Mouse (Mus musculus) myocyte (in vitro differentiated cells): ENCODE results near the gene Nol3. TPM values are rescaled to one million over a fixed set of nuclear protein-coding genes. Genes with fewer than 3 reads are reported as not detected.
A peak's percentile ranks its signal among the peaks of the same experiment; 100 is the strongest.

Source experiments
- H3K27me3 ChIP-seq: one replicate; pipeline ENCODE4 v1.6.1; 2011; ENCODE audit not compliant: control insufficient read depth, insufficient read depth, insufficient read length
- H3K36me3 ChIP-seq: one replicate; pipeline ENCODE4 v1.6.1; 2011; ENCODE audit not compliant: control insufficient read depth, insufficient read depth
- H3K4me2 ChIP-seq: one replicate; pipeline ENCODE4 v1.6.1; 2011; ENCODE audit warnings: low read depth, control low read depth
- H3K4me3 ChIP-seq: one replicate; pipeline ENCODE4 v1.5.1; 2011; ENCODE audit warnings: mild to moderate bottlenecking, control low read depth, moderate library complexity
- H3K79me2 ChIP-seq: one replicate; pipeline ENCODE4 v1.6.1; 2011; ENCODE audit not compliant: control insufficient read depth, insufficient read depth
- H3ac ChIP-seq: one replicate; pipeline ENCODE4 v1.6.1; 2011; ENCODE audit not compliant: control insufficient read depth, insufficient read length
- CEBPB ChIP-seq: IDR thresholded peaks from 2 replicates; pipeline ENCODE4 v1.6.1; 2011; ENCODE audit warnings: mild to moderate bottlenecking, moderate library complexity; ENCODE audit not compliant: poor library complexity, insufficient read depth, severe bottlenecking
- E2F4 ChIP-seq: IDR thresholded peaks from one replicate; pipeline ENCODE4 v1.6.1; 2011; ENCODE audit warnings: mild to moderate bottlenecking, control low read depth, moderate library complexity; ENCODE audit not compliant: insufficient read depth
- MAX ChIP-seq: IDR thresholded peaks from one replicate; pipeline ENCODE4 v1.6.1; 2011; ENCODE audit warnings: low read depth, mild to moderate bottlenecking, control low read depth
- MYOD1 ChIP-seq, 3 experiments: IDR thresholded peaks; one replicate each; pipeline ENCODE4 v1.6.1; 2011; ENCODE audit warnings: control low read depth in 2 of 3, low read depth in 2 of 3, mild to moderate bottlenecking in 2 of 3, moderate library complexity in 1 of 3; ENCODE audit not compliant: insufficient read length in 2 of 3, control insufficient read depth in 1 of 3
- MYOG ChIP-seq, 3 experiments: IDR thresholded peaks; one replicate each; pipeline ENCODE4 v1.6.1; 2011; ENCODE audit warnings: control low read depth in 2 of 3, low read depth in 2 of 3, mild to moderate bottlenecking in 2 of 3; ENCODE audit not compliant: insufficient read length in 2 of 3, control insufficient read depth in 1 of 3, insufficient read depth in 1 of 3
- POLR2A ChIP-seq: IDR thresholded peaks from one replicate; pipeline ENCODE4 v1.6.1; 2011; ENCODE audit warnings: low read depth, mild to moderate bottlenecking, control low read depth, moderate library complexity; ENCODE audit not compliant: insufficient read length
- POLR2AphosphoS2 ChIP-seq: IDR thresholded peaks from one replicate; pipeline ENCODE4 v1.6.1; 2011; ENCODE audit warnings: low read depth, control low read depth; ENCODE audit not compliant: insufficient read length
- REST ChIP-seq: IDR thresholded peaks from one replicate; pipeline ENCODE4 v1.6.1; 2011; ENCODE audit warnings: mild to moderate bottlenecking, control low read depth, moderate library complexity; ENCODE audit not compliant: insufficient read depth, insufficient read length
- SRF ChIP-seq: IDR thresholded peaks from one replicate; pipeline ENCODE4 v1.6.1; 2011; ENCODE audit warnings: low read depth; ENCODE audit not compliant: control insufficient read depth, insufficient read length
- TCF12 ChIP-seq: IDR thresholded peaks from one replicate; pipeline ENCODE4 v1.6.1; 2011; ENCODE audit warnings: mild to moderate bottlenecking, control low read depth; ENCODE audit not compliant: poor library complexity, insufficient read depth, severe bottlenecking
- TCF3 ChIP-seq: IDR thresholded peaks from one replicate; pipeline ENCODE4 v1.6.1; 2011; ENCODE audit warnings: low read depth, control low read depth; ENCODE audit not compliant: insufficient read length
- USF1 ChIP-seq: IDR thresholded peaks from one replicate; pipeline ENCODE4 v1.6.1; 2011; ENCODE audit warnings: low read depth, mild to moderate bottlenecking, control low read depth, moderate library complexity
- polyA plus RNA-seq: library from polyadenylated mRNA; unstranded; fragments of >200 nt; fragmentation: generic; extraction: Trizol; gene quantifications from one replicate; pipeline ENCODE4 v1.2.1, GENCODE M21; 2012; ENCODE audit warnings: missing spikeins

Gene Nol3
- polyA plus RNA-seq, 1 experiment: 23.2 TPM

DNA sequence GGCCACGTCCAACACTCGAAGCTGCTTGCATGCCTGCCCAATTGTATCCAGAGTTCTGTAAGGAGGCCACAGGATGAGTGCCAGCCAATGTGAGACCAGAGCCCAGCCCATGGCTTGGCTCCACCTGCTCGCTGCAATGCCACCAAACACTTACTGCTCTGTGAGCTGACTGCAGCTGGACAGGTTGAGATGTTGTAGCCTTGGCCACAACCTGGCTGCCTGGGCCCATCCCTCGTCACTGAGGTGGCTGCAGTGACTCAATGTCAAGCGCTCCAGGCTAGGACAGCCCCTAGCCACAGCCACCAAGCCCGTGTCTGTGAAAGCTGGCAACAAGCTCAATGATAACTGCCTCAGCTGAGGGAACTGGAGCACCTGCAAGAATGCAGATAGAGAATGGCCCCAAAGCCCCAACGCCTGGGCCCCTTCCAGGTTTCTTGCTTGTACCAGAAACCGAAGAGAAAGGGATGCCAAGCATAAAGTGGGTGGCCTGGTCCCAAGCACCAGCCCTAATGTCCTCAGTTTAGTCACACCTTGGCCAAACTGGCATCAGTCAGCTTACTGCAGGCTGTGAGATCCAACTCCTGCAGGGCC, 37.0 kb downstream of the Nol3 start:
- Histone ChIP-seq H3ac (no peak overlapping the region), H3K79me2 (no peaks in the 10 kb centered on the region), H3K27me3 (no peaks in the 10 kb centered on the region), H3K4me2 (no peak overlapping the region), H3K4me3 (no peak overlapping the region), H3K36me3 (peaks cover 56% of the 10 kb centered on the region)
- TF ChIP-seq REST: no peak
- peak in 1 of 3 experiments; percentile 2 for TF ChIP-seq MYOG (IDR thresholded peaks at IDR 0.05; ENCODE audit: control insufficient read depth in 1 of 3, insufficient read depth in 1 of 3, insufficient read length in 2 of 3, low read depth in 2 of 3)

DNA sequence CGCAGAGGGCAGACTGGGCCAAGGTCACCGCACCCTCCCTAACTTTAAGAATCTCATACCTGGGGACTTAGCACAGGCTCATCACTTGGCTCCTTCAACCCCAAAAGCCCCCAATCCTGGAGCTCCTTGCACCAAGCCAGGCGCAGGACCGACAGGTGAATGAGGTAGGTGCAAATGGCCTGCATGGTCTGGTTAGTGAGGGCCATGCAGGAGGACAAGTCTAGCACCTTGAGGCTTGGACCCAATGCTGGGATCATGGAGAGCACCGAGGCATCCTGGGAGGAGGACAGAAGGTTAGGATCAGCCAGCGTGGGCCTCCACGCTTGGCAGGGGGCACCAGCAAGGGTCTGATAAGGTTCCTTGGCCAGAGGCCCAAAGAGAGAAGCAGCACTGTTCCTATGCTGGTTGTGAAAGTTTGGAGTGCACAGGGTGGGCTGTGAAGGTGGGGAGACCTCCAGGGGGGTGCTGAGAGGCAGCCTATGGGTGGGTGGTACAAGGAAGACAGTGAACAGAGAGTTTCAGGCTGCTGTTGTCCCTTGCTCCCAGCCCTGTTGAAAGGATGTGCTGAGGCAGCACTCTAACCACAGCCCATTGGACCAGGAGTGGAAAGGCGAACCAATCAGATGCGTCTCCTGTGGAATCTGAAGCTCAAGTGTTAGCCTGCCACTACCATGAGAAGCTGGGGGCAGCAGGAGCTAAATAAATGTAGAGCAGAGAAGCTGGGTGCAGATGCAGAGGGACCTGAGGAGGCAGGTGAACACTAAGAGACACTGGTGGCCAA, 37.9 kb downstream of the Nol3 start:
- TF ChIP-seq MYOG (IDR thresholded peaks at IDR 0.05; ENCODE audit: control insufficient read depth in 1 of 3, insufficient read depth in 1 of 3, insufficient read length in 2 of 3, low read depth in 2 of 3): no peak
- TF ChIP-seq POLR2AphosphoS2: peak; percentile 26
- Histone ChIP-seq H3K79me2 (no peaks in the 10 kb centered on the region), H3K36me3 (peaks cover 52% of the 10 kb centered on the region), H3K4me2 (no peak overlapping the region), H3ac (no peak overlapping the region), H3K27me3 (no peaks in the 10 kb centered on the region), H3K4me3 (no peak overlapping the region)

DNA sequence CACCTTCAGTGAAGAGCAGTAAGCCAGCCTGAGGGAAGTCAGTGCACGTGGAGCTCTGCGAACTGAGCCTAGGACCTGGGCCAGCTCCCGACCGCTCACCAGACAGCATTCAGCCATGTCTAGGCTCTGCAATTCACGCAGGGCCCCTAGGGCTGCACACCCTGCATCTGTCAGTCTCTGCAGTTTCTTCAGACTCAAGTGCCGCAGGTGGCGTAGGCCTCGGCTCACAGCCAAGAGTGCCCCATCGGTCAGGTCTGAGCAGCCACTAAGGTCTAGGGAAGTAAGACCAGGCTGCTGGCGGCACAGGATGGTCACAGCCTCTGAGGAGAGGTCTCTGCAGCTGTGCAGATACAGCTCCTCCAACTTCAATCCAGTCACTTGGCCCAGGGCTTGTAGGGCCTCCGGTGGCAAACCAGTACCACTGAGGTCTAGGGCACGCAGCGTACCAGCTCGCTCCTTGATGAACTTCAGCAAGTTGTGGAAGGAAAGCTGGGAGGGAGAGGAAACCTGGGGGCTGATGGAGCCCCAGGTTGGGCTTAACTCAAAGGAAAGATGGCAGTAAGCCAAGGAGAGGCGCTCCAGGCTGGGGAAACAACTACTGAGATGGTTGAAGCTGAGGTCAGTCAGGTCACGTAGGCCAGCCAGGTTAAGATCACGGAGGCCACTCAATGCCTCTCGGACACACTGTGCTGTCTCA, 39.3 kb downstream of the Nol3 start:
- H3K27me3 ChIP-seq: no peaks in the 10 kb centered on the region
- H3ac ChIP-seq: no peak overlapping the region
- H3K4me3 ChIP-seq: no peak overlapping the region
- TF ChIP-seq POLR2A (peak; percentile 9), POLR2AphosphoS2 (peak; percentile 48), SRF (no peak), CEBPB (no peak)
- H3K79me2 ChIP-seq: no peaks in the 10 kb centered on the region
- H3K4me2 ChIP-seq: no peak overlapping the region
- peaks cover 45% of the 10 kb centered on the region for H3K36me3 ChIP-seq

GRCm38 (mm10) chr8:105317941-105318340, 42.0 kb downstream of the Nol3 start:
- Histone ChIP-seq H3K4me3 (no peak overlapping the region), H3K4me2 (peak overlapping the region; percentile 26), H3ac (no peak overlapping the region), H3K27me3 (no peaks in the 10 kb centered on the region), H3K36me3 (peaks cover 39% of the 10 kb centered on the region), H3K79me2 (no peaks in the 10 kb centered on the region)
- no peak for TF ChIP-seq CEBPB
- no peak for TF ChIP-seq SRF
- TF ChIP-seq MYOD1 (IDR thresholded peaks at IDR 0.05; ENCODE audit: control insufficient read depth in 1 of 3, insufficient read length in 2 of 3, low read depth in 2 of 3): peak; percentile 58 to 83 (median 70)
- peak; percentile 39 to 91 (median 85) for TF ChIP-seq MYOG (IDR thresholded peaks at IDR 0.05; ENCODE audit: control insufficient read depth in 1 of 3, insufficient read depth in 1 of 3, insufficient read length in 2 of 3, low read depth in 2 of 3)

DNA sequence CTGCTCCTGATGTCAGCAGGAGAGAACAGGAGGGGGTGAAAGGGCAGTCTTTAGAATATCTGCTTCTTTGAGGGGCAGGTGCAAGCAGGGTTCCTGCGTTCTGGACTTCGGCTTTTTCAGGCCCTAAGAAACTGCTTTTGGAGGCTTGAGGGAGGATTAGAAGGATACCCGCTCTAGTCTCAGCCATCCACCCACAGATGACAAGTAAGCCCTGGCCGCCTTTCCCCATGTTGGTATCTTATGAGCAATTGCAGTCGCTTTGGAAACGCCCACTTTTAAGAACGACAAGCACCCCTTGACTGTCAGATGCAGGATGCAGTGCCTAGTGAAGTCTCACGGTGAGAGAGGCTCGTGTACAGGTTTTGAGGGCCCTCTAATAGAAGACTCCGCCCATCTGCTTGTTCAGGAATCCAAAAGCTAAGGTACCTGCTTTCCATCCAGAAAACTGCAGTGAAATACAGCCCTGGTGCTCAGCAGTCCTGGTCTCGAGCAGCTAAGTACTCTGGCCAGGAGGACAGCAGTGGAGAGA, 42.8 kb downstream of the Nol3 start:
- TF ChIP-seq REST (no peak), MYOG (IDR thresholded peaks at IDR 0.05; ENCODE audit: control insufficient read depth in 1 of 3, insufficient read depth in 1 of 3, insufficient read length in 2 of 3, low read depth in 2 of 3) (no peak), POLR2AphosphoS2 (no peak), TCF3 (no peak), TCF12 (no peak), E2F4 (no peak), MYOD1 (IDR thresholded peaks at IDR 0.05; ENCODE audit: control insufficient read depth in 1 of 3, insufficient read length in 2 of 3, low read depth in 2 of 3) (no peak), MAX (no peak), CEBPB (no peak), SRF (no peak), USF1 (no peak), POLR2A (no peak)
- Histone ChIP-seq H3K4me2 (no peak overlapping the region), H3ac (no peak overlapping the region), H3K79me2 (no peaks in the 10 kb centered on the region), H3K36me3 (peaks cover 42% of the 10 kb centered on the region), H3K27me3 (no peaks in the 10 kb centered on the region), H3K4me3 (no peak overlapping the region)
